Mouse (Mus musculus) neural tube, embryonic 12.5 days (tissue): ENCODE measurements around the gene Cers5. TPM values are rescaled to one million over a fixed set of nuclear protein-coding genes. Genes with fewer than 3 reads are reported as not detected.
"Not testable (repeated sequence)": the region's sequence is repeated elsewhere in the genome, so short reads cannot be mapped to it uniquely, and the experiment has no call there.

Source experiments
- ATAC-seq: fragments of 200-750 bp; cut with Nextera tagmentation; 2 replicates; pipeline ENCODE4 v1.8.0; 2017; ENCODE audit warnings: low read depth, mild to moderate bottlenecking, moderate TSS enrichment, moderate library complexity; ENCODE audit not compliant: low FRiP score
- H3K27ac ChIP-seq: fragments of 300-500 bp; sonication (generic); 2 replicates; pipeline ENCODE4 v1.5.1; 2016
- H3K27me3 ChIP-seq: fragments of 300-500 bp; sonication (generic); replicated peaks from 2 replicates; pipeline ENCODE4 v1.6.1; 2016; ENCODE audit warnings: mild to moderate bottlenecking
- H3K36me3 ChIP-seq: fragments of 300-500 bp; sonication (generic); 2 replicates; pipeline ENCODE4 v1.6.1; 2016; ENCODE audit warnings: mild to moderate bottlenecking
- H3K4me1 ChIP-seq: fragments of 300-500 bp; sonication (generic); 2 replicates; pipeline ENCODE4 v1.6.1; 2016
- H3K4me2 ChIP-seq: fragments of 300-500 bp; sonication (generic); replicated peaks from 2 replicates; pipeline ENCODE4 v1.6.1; 2016; ENCODE audit warnings: mild to moderate bottlenecking
- H3K4me3 ChIP-seq: fragments of 300-500 bp; sonication (generic); 2 replicates; pipeline ENCODE4 v1.5.1; 2016
- H3K9ac ChIP-seq: fragments of 300-500 bp; sonication (generic); 2 replicates; pipeline ENCODE4 v1.6.1; 2016; ENCODE audit warnings: mild to moderate bottlenecking
- H3K9me3 ChIP-seq: fragments of 300-500 bp; sonication (generic); 2 replicates; pipeline ENCODE4 v1.6.1; 2016; ENCODE audit warnings: mild to moderate bottlenecking
- WGBS: fragments of 180-500 bp; shearing (Covaris S2); methylation state at CpG from one replicate; pipeline ENCODE4 v1.1.7; 2016; 5-methylcytosine and 5-hydroxymethylcytosine counted together
- polyA plus RNA-seq: library from polyadenylated mRNA; unstranded; fragments of >200 nt; fragmentation: Nextera tagmentation; extraction: Ambion mirVana; gene quantifications from 2 replicates; pipeline ENCODE4 v1.2.1, GENCODE M21; 2016

The Cers5 gene
- 65.6 and 67.3 TPM in 2 replicates for polyA plus RNA-seq

GRCm38 (mm10) chr15:99772881-99772924, at the start of gene Cers5:
Cers5 (minus strand) TSS chr15:99772885.
- Histone ChIP-seq H3K27ac (peak within 1 kb of the TSS; percentile 79), H3K4me2 (peak within 1 kb of the TSS; percentile 84), H3K9ac (peak within 1 kb of the TSS; percentile 93), H3K4me1 (peaks cover 12% of the 10 kb centered on the region), H3K4me3 (peak within 1 kb of the TSS; percentile 63)
- ATAC-seq, H3K9me3 ChIP-seq, H3K27me3 ChIP-seq, H3K36me3 ChIP-seq: not testable (repeated sequence)

GRCm38 (mm10) chr15:99819621-99820279, 47.1 kb upstream of the Cers5 start:
- Histone ChIP-seq H3K27me3 (no peaks in the 10 kb centered on the region), H3K4me3 (peak overlapping the region; percentile 31), H3K4me2 (peak overlapping the region; percentile 50), H3K9ac (peak overlapping the region; percentile 51; the same call in 1 of the 2 replicates), H3K9me3 (no peaks in the 10 kb centered on the region), H3K36me3 (no peaks in the 10 kb centered on the region), H3K4me1 (peaks cover 24% of the 10 kb centered on the region), H3K27ac (peak overlapping the region; percentile 74)
- no peak for ATAC-seq
- 59% methylated on average over 14 of the region's 14 CpGs for WGBS

GRCm38 (mm10) chr15:99819109-99819440, 46.4 kb upstream of the Cers5 start:
- Histone ChIP-seq H3K4me1 (peaks cover 24% of the 10 kb centered on the region), H3K4me3 (peak overlapping the region; percentile 31), H3K9me3 (no peaks in the 10 kb centered on the region), H3K4me2 (peak overlapping the region; percentile 50), H3K27me3 (no peaks in the 10 kb centered on the region), H3K36me3 (no peaks in the 10 kb centered on the region), H3K9ac (peak overlapping the region; percentile 51), H3K27ac (peak overlapping the region; percentile 74)
- no peak for ATAC-seq
- 21% methylated on average over 6 of the region's 6 CpGs for WGBS

GRCm38 (mm10) chr15:99818321-99819108, 45.8 kb upstream of the Cers5 start:
- Histone ChIP-seq H3K27ac (peak overlapping the region; percentile 74), H3K4me1 (peaks cover 24% of the 10 kb centered on the region), H3K36me3 (no peaks in the 10 kb centered on the region), H3K4me2 (peak overlapping the region; percentile 50), H3K27me3 (no peaks in the 10 kb centered on the region), H3K4me3 (peak overlapping the region; percentile 31), H3K9me3 (no peaks in the 10 kb centered on the region), H3K9ac (peak overlapping the region; percentile 51)
- peak; percentile 58; the same call in 1 of the 2 replicates for ATAC-seq
- WGBS = 9% methylated on average over 13 of the region's 13 CpGs

GRCm38 (mm10) chr15:99817343-99818235, 44.9 kb upstream of the Cers5 start:
- no peaks in the 10 kb centered on the region for H3K36me3 ChIP-seq
- H3K27me3 ChIP-seq = no peaks in the 10 kb centered on the region
- 26% methylated on average over 8 of the region's 8 CpGs for WGBS
- H3K4me1 ChIP-seq = peaks cover 24% of the 10 kb centered on the region
- H3K4me2 ChIP-seq = peak overlapping the region; percentile 47
- peak overlapping the region; percentile 14 for H3K4me3 ChIP-seq
- ATAC-seq = no peak
- H3K27ac ChIP-seq = peak overlapping the region; percentile 72
- H3K9ac ChIP-seq = 0 out of 2 replicates have a peak overlapping the region, but pooled peaks have one; percentile 26
- H3K9me3 ChIP-seq = no peaks in the 10 kb centered on the region

- no peak overlapping the region for H3K4me2 ChIP-seq
- ATAC-seq = no peak
- no peaks in the 10 kb centered on the region for H3K9me3 ChIP-seq
- no peaks in the 10 kb centered on the region for H3K27me3 ChIP-seq
- no peak overlapping the region for H3K27ac ChIP-seq
- H3K36me3 ChIP-seq = no peaks in the 10 kb centered on the region
- peaks cover 24% of the 10 kb centered on the region for H3K4me1 ChIP-seq
- H3K4me3 ChIP-seq = no peak overlapping the region
- 95% methylated on average over 4 of the region's 4 CpGs for WGBS
- no peak overlapping the region for H3K9ac ChIP-seq
These were observed 43.3 kb upstream of the Cers5 start for GRCm38 (mm10) chr15:99815999-99816398.

- Histone ChIP-seq H3K36me3 (no peaks in the 10 kb centered on the region), H3K4me3 (no peak overlapping the region), H3K9me3 (no peaks in the 10 kb centered on the region), H3K4me2 (no peak overlapping the region), H3K27me3 (no peaks in the 10 kb centered on the region), H3K9ac (no peak overlapping the region), H3K27ac (no peak overlapping the region), H3K4me1 (peaks cover 21% of the 10 kb centered on the region)
- no peak for ATAC-seq
- 92% methylated on average over 24 of the region's 24 CpGs for WGBS
These were observed 42.0 kb upstream of the Cers5 start for GRCm38 (mm10) chr15:99814554-99815260.

GRCm38 (mm10) chr15:99813639-99814038, 41.0 kb upstream of the Cers5 start:
- no peak for ATAC-seq
- H3K27ac ChIP-seq = no peak overlapping the region
- peaks cover 11% of the 10 kb centered on the region for H3K4me1 ChIP-seq

GRCm38 (mm10) chr15:99812097-99812496, 39.4 kb upstream of the Cers5 start:
- Histone ChIP-seq H3K9ac (no peak overlapping the region), H3K9me3 (no peaks in the 10 kb centered on the region), H3K27ac (no peak overlapping the region), H3K4me3 (no peak overlapping the region), H3K36me3 (no peaks in the 10 kb centered on the region), H3K4me1 (peaks cover 12% of the 10 kb centered on the region), H3K27me3 (no peaks in the 10 kb centered on the region), H3K4me2 (no peak overlapping the region)
- no peak for ATAC-seq
- whole genome bisulfite sequencing = 77% methylated on average over 7 of the region's 7 CpGs

More at GRCm38 (mm10) chr15:99813639-99814038, 41.0 kb upstream of the Cers5 start:
- Histone ChIP-seq H3K36me3 (no peaks in the 10 kb centered on the region), H3K4me3 (no peak overlapping the region), H3K4me2 (no peak overlapping the region), H3K9me3 (no peaks in the 10 kb centered on the region), H3K27me3 (no peaks in the 10 kb centered on the region), H3K9ac (no peak overlapping the region)
- WGBS = 93% methylated on average over 6 of the region's 6 CpGs

GRCm38 (mm10) chr15:99807776-99808735, 35.4 kb upstream of the Cers5 start:
- peak overlapping the region; percentile 67 for H3K27ac ChIP-seq
- H3K36me3 ChIP-seq = 0 out of 2 replicates have a peak, but pooled peaks cover 5% of the 10 kb centered on the region
- H3K27me3 ChIP-seq = no peaks in the 10 kb centered on the region
- WGBS = 23% methylated on average over 21 of the region's 21 CpGs
- peak; percentile 88 for ATAC-seq
- H3K9me3 ChIP-seq = no peaks in the 10 kb centered on the region
- 0 out of 2 replicates have a peak overlapping the region, but pooled peaks have one; percentile 13 for H3K9ac ChIP-seq
- peaks cover 15% of the 10 kb centered on the region for H3K4me1 ChIP-seq
- no peak overlapping the region for H3K4me3 ChIP-seq
- peak overlapping the region; percentile 19 for H3K4me2 ChIP-seq

GRCm38 (mm10) chr15:99806171-99806570, 33.5 kb upstream of the Cers5 start:
- 0 out of 2 replicates have a peak overlapping the region, but pooled peaks have one; percentile 12 for H3K4me2 ChIP-seq
- peaks cover 18% of the 10 kb centered on the region for H3K4me1 ChIP-seq
- no peak overlapping the region for H3K4me3 ChIP-seq
- H3K9me3 ChIP-seq = no peaks in the 10 kb centered on the region
- ATAC-seq = no peak
- H3K27ac ChIP-seq = no peak overlapping the region
- WGBS = 12% methylated on average over 7 of the region's 7 CpGs
- H3K36me3 ChIP-seq = 0 out of 2 replicates have a peak, but pooled peaks cover 5% of the 10 kb centered on the region
- no peaks in the 10 kb centered on the region for H3K27me3 ChIP-seq
- H3K9ac ChIP-seq = no peak overlapping the region
